ENCODE assay signal across 13 mouse cellular contexts in the genomic region with DNA sequence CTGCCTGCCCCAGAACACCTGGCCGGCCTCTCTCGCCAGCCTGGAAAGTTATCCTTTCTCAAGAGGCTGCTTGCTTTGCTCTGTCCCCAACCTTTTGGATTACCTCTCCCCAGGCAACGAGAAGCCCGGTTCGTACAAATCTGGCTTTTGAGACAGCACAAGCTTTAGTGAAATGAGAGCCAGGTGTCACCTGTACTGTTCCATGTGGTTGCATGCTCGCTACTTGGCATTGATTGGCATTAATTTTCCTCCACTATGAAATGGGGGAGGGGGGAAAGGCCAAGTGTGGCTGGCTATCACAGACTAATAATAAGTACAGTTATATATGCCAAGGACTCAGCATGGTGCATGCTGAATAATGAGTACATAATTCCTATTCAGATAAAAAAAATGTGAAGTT.
"Had no signal": no experiment of that assay in that cellular context is flagged by ENCODE, and none has a peak within 500 bp of the region (broad histone marks: within the 10 kb centered on the region; RNA-seq: fewer than 3 reads in every experiment).

No protein-coding gene starts in this region.

- DNase-seq: gastrocnemius, postnatal 10 days; gastrocnemius, postnatal 25 days; heart, adult 18-20 months; heart, postnatal 10 days; heart, postnatal 4 days; kidney, adult 18-20 months; kidney, adult 8-10 months; kidney, postnatal 10 days; kidney, postnatal 25 days; kidney, postnatal 4 days; liver; liver, embryonic 13.5 days; liver, postnatal 0 days had no signal
